Mouse (Mus musculus): ENCODE results near the gene Dock8.

GRCm38 (mm10) chr19:25146122-25146521 lies 146.8 kb downstream of the Dock8 start:
- TF ChIP-seq CTCF (IDR thresholded peaks at IDR 0.05; ENCODE audit: low read depth, low read length) (no peak), POLR2A (IDR thresholded peaks at IDR 0.05; ENCODE audit: insufficient read depth, low read length) (no peak), EP300 (IDR thresholded peaks at IDR 0.05; ENCODE audit: insufficient read depth, low read depth, low read length) (no peak)
